Mouse (Mus musculus): Measurements from ENCODE around the gene Herc1. TPM values are rescaled to one million over a fixed set of nuclear protein-coding genes. Genes with fewer than 3 reads are reported as not detected.
"Not testable (repeated sequence)": the region's sequence is repeated elsewhere in the genome, so short reads cannot be mapped to it uniquely, and the experiment has no call there.

Herc1 gene
- total RNA-seq, 2 experiments from 2014 or later: 570 to 1,171 TPM

- ATAC-seq (replicated peaks; ENCODE audit: low FRiP score, poor library complexity, severe bottlenecking): peak; percentile 51
Measured at GRCm38 (mm10) chr9:66340394-66341094, 9.7 kb upstream of the Herc1 start.

GRCm38 (mm10) chr9:66347405-66348035 is 2.7 kb upstream of the Herc1 start:
- ATAC-seq (replicated peaks; ENCODE audit: low FRiP score, poor library complexity, severe bottlenecking): peak; percentile 64

- ATAC-seq (replicated peaks; ENCODE audit: low FRiP score, poor library complexity, severe bottlenecking): peak; percentile 33
Measured at GRCm38 (mm10) chr9:66349144-66349859, 948 bp upstream of the Herc1 start.

- ATAC-seq (replicated peaks; ENCODE audit: low FRiP score, poor library complexity, severe bottlenecking): peak; percentile 24
Measured at GRCm38 (mm10) chr9:66350788-66351430, 659 bp downstream of the Herc1 start.

GRCm38 (mm10) chr9:66352704-66353103 is 2.5 kb downstream of the Herc1 start:
- no peak for ATAC-seq (replicated peaks; ENCODE audit: low FRiP score, poor library complexity, severe bottlenecking)

GRCm38 (mm10) chr9:66359135-66359534 is 8.9 kb downstream of the Herc1 start:
- ATAC-seq (replicated peaks; ENCODE audit: low FRiP score, poor library complexity, severe bottlenecking): no peak

- no peak for ATAC-seq (replicated peaks; ENCODE audit: low FRiP score, poor library complexity, severe bottlenecking)
Measured at GRCm38 (mm10) chr9:66360143-66360690, 10.0 kb downstream of the Herc1 start.

- no peak for ATAC-seq (replicated peaks; ENCODE audit: low FRiP score, poor library complexity, severe bottlenecking)
Measured at GRCm38 (mm10) chr9:66368890-66369433, 18.7 kb downstream of the Herc1 start.

- no peak for ATAC-seq (replicated peaks; ENCODE audit: low FRiP score, poor library complexity, severe bottlenecking)
Measured at GRCm38 (mm10) chr9:66370334-66370733, 20.1 kb downstream of the Herc1 start.

GRCm38 (mm10) chr9:66370847-66371246 is 20.6 kb downstream of the Herc1 start:
- no peak for ATAC-seq (replicated peaks; ENCODE audit: low FRiP score, poor library complexity, severe bottlenecking)

- ATAC-seq (replicated peaks; ENCODE audit: low FRiP score, poor library complexity, severe bottlenecking): peak; percentile 61; the same call in 1 of the 2 replicates
Measured at GRCm38 (mm10) chr9:66373432-66373831, 23.2 kb downstream of the Herc1 start.

- no peak for ATAC-seq (replicated peaks; ENCODE audit: low FRiP score, poor library complexity, severe bottlenecking)
Measured at GRCm38 (mm10) chr9:66374495-66375478, 24.5 kb downstream of the Herc1 start.

GRCm38 (mm10) chr9:66383417-66383816 is 33.2 kb downstream of the Herc1 start:
- no peak for ATAC-seq (replicated peaks; ENCODE audit: low FRiP score, poor library complexity, severe bottlenecking)

- ATAC-seq (replicated peaks; ENCODE audit: low FRiP score, poor library complexity, severe bottlenecking): not testable (repeated sequence)
Measured at GRCm38 (mm10) chr9:66390338-66390737, 40.1 kb downstream of the Herc1 start.

GRCm38 (mm10) chr9:66393304-66393703 is 43.1 kb downstream of the Herc1 start:
- no peak for ATAC-seq (replicated peaks; ENCODE audit: low FRiP score, poor library complexity, severe bottlenecking)

GRCm38 (mm10) chr9:66423492-66423891 is 73.2 kb downstream of the Herc1 start:
- no peak for ATAC-seq (replicated peaks; ENCODE audit: low FRiP score, poor library complexity, severe bottlenecking)

- ATAC-seq (replicated peaks; ENCODE audit: low FRiP score, poor library complexity, severe bottlenecking): no peak
Measured at GRCm38 (mm10) chr9:66440007-66440406, 89.8 kb downstream of the Herc1 start.

- no peak for ATAC-seq (replicated peaks; ENCODE audit: low FRiP score, poor library complexity, severe bottlenecking)
Measured at GRCm38 (mm10) chr9:66448253-66448652, 98.0 kb downstream of the Herc1 start.

GRCm38 (mm10) chr9:66465087-66465486 is 114.8 kb downstream of the Herc1 start:
- peak; percentile 73 for ATAC-seq (replicated peaks; ENCODE audit: low FRiP score, poor library complexity, severe bottlenecking)
